Mouse (Mus musculus) cerebellum, adult (tissue): ENCODE data around the gene Ugt1a7c.
"Not testable (repeated sequence)": the region's sequence is repeated elsewhere in the genome, so short reads cannot be mapped to it uniquely, and the experiment has no call there.

Experiments used
- ATAC-seq: cut with Nextera tagmentation; 2 replicates; pipeline ENCODE4 v1.9.2; 2017; ENCODE audit warnings: mild to moderate bottlenecking, moderate library complexity, mixed read lengths; ENCODE audit not compliant: insufficient number of reproducible peaks, low FRiP score, low TSS enrichment

Ugt1a7c gene

GRCm38 (mm10) chr1:88094941-88095492, at the start of gene Ugt1a7c:
Gene Ugt1a7c (plus strand): TSS chr1:88095062.
- ATAC-seq: no peak

DNA sequence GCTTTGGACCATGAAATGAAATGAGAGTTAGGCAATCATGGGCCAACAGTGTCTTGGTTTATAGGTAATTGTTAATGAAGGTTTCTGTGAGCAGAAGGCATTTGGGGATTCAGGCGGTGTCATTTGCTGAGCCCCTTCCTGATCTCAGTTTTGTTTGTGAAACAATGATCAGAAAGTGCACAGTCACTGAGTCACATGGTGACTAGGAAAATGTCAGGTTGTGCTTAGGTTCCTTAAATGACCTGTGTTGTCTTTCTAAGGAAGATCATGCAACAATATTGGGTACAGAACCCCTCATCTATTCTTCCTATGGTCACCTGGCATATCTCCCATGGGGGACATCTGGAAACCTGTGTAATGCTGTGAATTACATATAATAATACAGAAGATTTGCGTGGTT, 47.5 kb upstream of the Ugt1a7c start:
- ATAC-seq: not testable (repeated sequence)

DNA sequence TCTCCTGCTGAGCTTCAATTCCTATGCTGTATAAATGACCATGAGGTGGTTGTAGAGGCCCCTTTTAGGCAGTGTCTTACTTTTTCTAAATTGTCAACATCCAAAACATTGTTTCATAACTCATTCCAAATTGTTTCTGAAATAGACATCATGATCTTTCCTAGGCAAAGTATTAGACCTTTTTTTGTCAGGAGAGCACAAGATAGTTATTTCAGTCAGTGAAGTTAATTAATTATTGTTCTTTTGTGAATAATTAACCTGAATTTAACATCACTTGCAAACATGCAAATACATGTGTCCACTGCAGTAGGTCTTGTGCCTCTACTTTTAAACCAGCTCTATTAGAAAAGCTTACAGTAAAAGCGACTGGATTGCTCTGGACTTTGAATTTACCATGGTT, 39.8 kb upstream of the Ugt1a7c start, which contains the start of gene Ugt1a10:
Ugt1a10 (plus strand) TSS at position 301 of the 400 bp plus-strand sequence.
- ATAC-seq: no peak

- ATAC-seq: not testable (repeated sequence)
These were observed 28.3 kb upstream of the Ugt1a7c start for GRCm38 (mm10) chr1:88066472-88067102.

DNA sequence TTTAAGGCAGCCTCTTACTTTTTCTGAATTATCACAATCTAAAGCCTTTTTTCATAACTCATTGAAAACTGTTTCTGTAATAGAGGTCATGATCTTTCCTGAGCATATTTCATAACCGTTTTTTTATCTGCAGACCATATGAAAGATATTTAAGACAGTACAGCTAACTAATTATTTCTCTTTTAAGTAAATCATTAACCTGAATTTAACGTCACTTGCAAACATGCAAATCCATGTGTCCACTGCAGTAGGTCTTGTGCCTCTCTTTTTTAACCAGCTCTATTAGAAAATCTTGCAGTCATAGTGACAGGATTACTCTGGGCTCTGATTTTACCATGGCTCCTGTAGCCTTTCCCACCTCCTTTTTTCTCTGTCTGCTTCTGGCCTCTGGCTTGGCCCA, 24.4 kb upstream of the Ugt1a7c start, which contains the start of gene Ugt1a9:
Ugt1a9 (plus strand) TSS at position 306 of the 400 bp plus-strand sequence.
- ATAC-seq: no peak

DNA sequence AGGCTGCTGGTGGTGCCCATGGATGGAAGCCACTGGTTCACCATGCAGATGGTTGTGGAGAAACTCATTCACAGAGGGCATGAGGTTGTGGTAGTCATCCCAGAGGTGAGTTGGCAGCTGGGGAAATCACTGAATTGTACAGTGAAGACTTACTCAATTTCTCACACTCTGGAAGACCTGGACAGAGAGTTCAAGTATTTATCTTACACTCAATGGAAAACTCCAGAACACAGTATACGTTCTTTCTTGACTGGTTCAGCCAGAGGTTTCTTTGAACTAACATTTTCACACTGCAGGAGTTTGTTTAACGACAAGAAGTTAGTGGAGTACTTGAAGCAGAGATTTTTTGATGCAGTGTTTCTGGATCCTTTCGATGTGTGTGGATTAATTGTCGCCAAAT, 24.0 kb upstream of the Ugt1a7c start:
- ATAC-seq: no peak

DNA sequence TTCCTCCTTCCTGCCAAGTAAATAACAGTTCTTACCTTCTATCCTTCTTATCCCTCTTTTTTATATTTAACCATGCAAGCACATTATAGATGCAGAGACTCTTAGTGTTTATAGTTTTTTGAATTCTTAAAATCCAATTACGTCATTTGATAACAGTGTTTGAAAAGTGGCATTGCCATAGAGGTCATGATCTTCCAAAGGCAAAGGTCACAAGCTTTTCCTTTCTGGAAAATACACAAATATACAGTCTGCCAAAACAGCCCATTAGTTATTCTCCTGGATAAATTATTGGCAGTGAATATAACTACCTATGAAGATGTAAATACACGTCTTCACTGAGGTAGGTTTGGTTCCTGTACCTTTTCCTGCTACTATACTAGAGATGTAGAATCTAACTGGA, 20.4 kb upstream of the Ugt1a7c start:
- ATAC-seq: no peak

- ATAC-seq: no peak
These were observed 17.7 kb upstream of the Ugt1a7c start for GRCm38 (mm10) chr1:88077128-88077527.

DNA sequence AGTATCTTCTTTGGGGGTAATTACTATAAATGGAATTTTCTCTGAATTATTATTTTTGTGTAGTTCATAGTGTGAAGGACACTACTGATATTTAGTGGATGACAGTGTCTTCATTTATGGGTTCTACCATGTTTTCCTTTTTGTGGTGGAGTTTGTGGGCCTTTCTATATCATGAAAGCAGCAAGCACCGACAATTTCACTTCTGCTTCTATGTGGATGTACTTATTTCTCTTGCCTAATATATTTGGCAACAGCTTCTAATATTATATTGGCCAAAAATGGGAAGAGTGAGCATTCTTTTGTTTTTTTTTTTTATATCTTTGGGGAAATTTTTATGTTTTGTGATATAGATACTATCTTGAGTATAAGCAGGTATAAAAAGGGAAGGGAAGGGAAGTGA, 13.2 kb upstream of the Ugt1a7c start:
- ATAC-seq: no peak

GRCm38 (mm10) chr1:88086125-88086524, 8.7 kb upstream of the Ugt1a7c start:
- ATAC-seq: no peak

GRCm38 (mm10) chr1:88087513-88087912, 7.3 kb upstream of the Ugt1a7c start, which contains the start of gene Ugt1a8:
Gene Ugt1a8 (plus strand): TSS chr1:88087813.
- no peak for ATAC-seq

- no peak for ATAC-seq
These were observed 2.5 kb upstream of the Ugt1a7c start for GRCm38 (mm10) chr1:88092341-88092740.

- ATAC-seq: not testable (repeated sequence)
These were observed 589 bp upstream of the Ugt1a7c start for GRCm38 (mm10) chr1:88094270-88094676.

- ATAC-seq: not testable (repeated sequence)
These were observed 3.7 kb downstream of the Ugt1a7c start for GRCm38 (mm10) chr1:88098546-88098945.

GRCm38 (mm10) chr1:88099691-88100090, 4.8 kb downstream of the Ugt1a7c start:
- ATAC-seq: not testable (repeated sequence)

- ATAC-seq: not testable (repeated sequence)
These were observed 8.2 kb downstream of the Ugt1a7c start, which contains the start of gene Ugt1a6b for GRCm38 (mm10) chr1:88103019-88103418. Gene Ugt1a6b (plus strand): TSS chr1:88103252.

DNA sequence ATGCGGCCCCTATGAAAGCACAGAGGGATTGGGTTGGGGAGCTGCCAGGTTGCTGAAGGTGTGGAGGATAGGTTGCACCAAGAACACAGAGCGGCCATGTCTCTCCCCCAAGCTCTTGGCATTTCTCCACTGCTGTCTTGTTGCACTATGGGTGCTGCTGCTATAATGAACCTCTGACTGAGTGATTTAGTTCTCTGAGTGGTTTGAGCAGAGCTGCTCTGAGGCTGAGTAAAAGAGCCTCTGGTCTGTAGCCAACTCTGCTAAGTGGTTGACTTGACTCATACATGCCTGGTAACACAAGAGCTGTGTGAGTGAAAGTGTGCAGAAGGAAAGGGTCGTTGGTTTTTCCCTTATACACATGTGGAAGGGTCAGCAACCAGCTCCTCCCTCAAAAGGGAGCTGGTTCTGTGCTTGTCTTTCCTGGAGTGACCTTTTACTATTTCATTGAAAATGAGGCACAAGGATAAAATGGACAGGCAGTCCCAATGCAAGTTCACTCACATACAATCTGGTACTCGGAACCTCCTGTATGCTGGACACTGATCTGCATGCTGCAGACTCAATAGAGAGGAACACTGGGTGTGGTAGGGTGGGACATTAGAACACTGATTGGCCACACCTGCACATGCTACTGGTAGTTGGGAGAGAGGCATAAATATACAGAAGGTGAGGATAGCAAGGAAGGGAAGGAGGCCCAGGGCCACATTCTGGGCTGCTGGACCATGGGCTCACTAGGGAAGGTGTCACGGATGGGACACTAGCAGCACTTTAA, 9.0 kb downstream of the Ugt1a7c start:
- ATAC-seq: not testable (repeated sequence)

GRCm38 (mm10) chr1:88104667-88105430, 10.0 kb downstream of the Ugt1a7c start:
- no peak for ATAC-seq

DNA sequence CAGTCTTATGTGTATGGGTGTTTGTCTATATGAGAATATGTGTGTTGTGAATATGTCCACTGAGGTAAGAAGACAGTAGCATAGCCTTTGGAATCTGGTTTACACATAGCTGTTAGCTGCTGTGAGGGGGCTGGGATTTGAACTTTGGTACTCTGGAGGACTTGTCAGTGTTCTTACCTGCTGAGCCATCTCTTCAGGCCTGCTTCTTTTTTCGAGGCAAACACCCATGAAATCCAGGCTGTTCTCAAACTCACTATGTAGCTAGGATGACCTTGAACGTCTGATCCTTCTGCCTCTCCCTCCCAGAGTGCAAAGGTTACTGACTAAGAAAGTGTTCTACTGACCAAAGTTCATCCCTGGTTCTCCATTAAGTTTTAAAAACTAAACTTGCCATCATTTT, 10.8 kb downstream of the Ugt1a7c start:
- no peak for ATAC-seq

- not testable (repeated sequence) for ATAC-seq
These were observed 14.2 kb downstream of the Ugt1a7c start for GRCm38 (mm10) chr1:88109027-88109557.
